Mouse (Mus musculus): Measurements from ENCODE around the gene Crip3. TPM values are rescaled to one million over a fixed set of nuclear protein-coding genes. Genes with fewer than 3 reads are reported as not detected.

Crip3 gene
- polyA plus RNA-seq, 1 experiment from 2014 or later, result not detected

- DNase-seq, result no peak
- WGBS (ENCODE audit: insufficient replicate concordance), result 28% methylated on average over 23 of the region's 23 CpGs
Measured at GRCm38 (mm10) chr17:46436672-46437366, 8.1 kb downstream of the Crip3 start.

GRCm38 (mm10) chr17:46438298-46438873, 9.7 kb downstream of the Crip3 start, which contains the start of gene Slc22a7:
Slc22a7 (minus strand) TSS chr17:46438457.
- Histone ChIP-seq H3K36me3 (no peaks in the 10 kb centered on the region), H3K4me1 (replicated peaks) (peaks cover 5% of the 10 kb centered on the region), H3K27ac (no peak within 1 kb of the TSS), H3K4me3 (replicated peaks) (no peak within 1 kb of the TSS), H3K27me3 (peaks cover 60% of the 10 kb centered on the region), H3K9ac (no peak within 1 kb of the TSS), H3K4me2 (no peak within 1 kb of the TSS), H3K9me3 (replicated peaks) (no peaks in the 10 kb centered on the region)
- 0 out of 2 replicates have a peak, but pooled peaks have one; percentile 30 for ATAC-seq (ENCODE audit: low read depth)
- 48% methylated on average over 4 of the region's 4 CpGs for WGBS (ENCODE audit: insufficient replicate concordance)
- no peak for DNase-seq

More at GRCm38 (mm10) chr17:46436672-46437366, 8.1 kb downstream of the Crip3 start:
- Histone ChIP-seq H3K9me3 (replicated peaks) (no peaks in the 10 kb centered on the region), H3K27me3 (peaks cover 52% of the 10 kb centered on the region), H3K4me1 (replicated peaks) (peaks cover 5% of the 10 kb centered on the region), H3K27ac (no peak overlapping the region), H3K4me2 (no peak overlapping the region), H3K36me3 (no peaks in the 10 kb centered on the region), H3K9ac (no peak overlapping the region), H3K4me3 (replicated peaks) (no peak overlapping the region)
- no peak for ATAC-seq (ENCODE audit: low read depth)

- H3K36me3 ChIP-seq, result no peaks in the 10 kb centered on the region
- no peak overlapping the region for H3K27ac ChIP-seq
- no peaks in the 10 kb centered on the region for H3K9me3 ChIP-seq (replicated peaks)
- no peak overlapping the region for H3K4me2 ChIP-seq
- DNase-seq (no peak), ATAC-seq (ENCODE audit: low read depth) (no peak)
- WGBS (ENCODE audit: insufficient replicate concordance), result 71% methylated on average over 10 of the region's 10 CpGs
- no peak overlapping the region for H3K9ac ChIP-seq
- H3K4me3 ChIP-seq (replicated peaks), result no peak overlapping the region
- H3K4me1 ChIP-seq (replicated peaks), result no peaks in the 10 kb centered on the region
- peaks cover 60% of the 10 kb centered on the region for H3K27me3 ChIP-seq
Measured at GRCm38 (mm10) chr17:46439176-46439575, 10.4 kb downstream of the Crip3 start.

- WGBS (ENCODE audit: insufficient replicate concordance), result 7% methylated on average over 49 of the region's 50 CpGs
- Histone ChIP-seq H3K9ac (no peak overlapping the region), H3K36me3 (no peaks in the 10 kb centered on the region), H3K9me3 (replicated peaks) (no peaks in the 10 kb centered on the region), H3K27me3 (peaks cover 68% of the 10 kb centered on the region), H3K4me1 (replicated peaks) (no peaks in the 10 kb centered on the region), H3K4me2 (peak overlapping the region; percentile 38), H3K27ac (no peak overlapping the region), H3K4me3 (replicated peaks) (no peak overlapping the region; the same call in 1 of the 2 replicates)
- DNase-seq (no peak), ATAC-seq (ENCODE audit: low read depth) (no peak)
Measured at GRCm38 (mm10) chr17:46444839-46445579, 16.3 kb downstream of the Crip3 start.

GRCm38 (mm10) chr17:46446264-46446663, 17.5 kb downstream of the Crip3 start:
- H3K9ac ChIP-seq, result no peak overlapping the region
- no peak for ATAC-seq (ENCODE audit: low read depth)
- no peak overlapping the region for H3K4me2 ChIP-seq
- no peaks in the 10 kb centered on the region for H3K9me3 ChIP-seq (replicated peaks)
- 74% methylated on average over 16 of the region's 16 CpGs for WGBS (ENCODE audit: insufficient replicate concordance)
- no peaks in the 10 kb centered on the region for H3K4me1 ChIP-seq (replicated peaks)
- no peak overlapping the region for H3K4me3 ChIP-seq (replicated peaks)
- no peaks in the 10 kb centered on the region for H3K36me3 ChIP-seq
- no peak overlapping the region for H3K27ac ChIP-seq
- peaks cover 74% of the 10 kb centered on the region for H3K27me3 ChIP-seq
- DNase-seq, result no peak

- Histone ChIP-seq H3K27ac (no peak overlapping the region), H3K4me2 (no peak overlapping the region), H3K27me3 (peaks cover 72% of the 10 kb centered on the region), H3K9me3 (replicated peaks) (no peaks in the 10 kb centered on the region), H3K36me3 (no peaks in the 10 kb centered on the region), H3K9ac (no peak overlapping the region), H3K4me3 (replicated peaks) (no peak overlapping the region), H3K4me1 (replicated peaks) (peaks cover 20% of the 10 kb centered on the region)
- WGBS (ENCODE audit: insufficient replicate concordance), result 34% methylated on average over 5 of the region's 5 CpGs
- DNase-seq (no peak), ATAC-seq (ENCODE audit: low read depth) (no peak)
Measured at GRCm38 (mm10) chr17:46452683-46453082, 24.0 kb downstream of the Crip3 start.

GRCm38 (mm10) chr17:46453302-46453948, 24.7 kb downstream of the Crip3 start:
- H3K4me1 ChIP-seq (replicated peaks), result peaks cover 24% of the 10 kb centered on the region
- no peak overlapping the region for H3K4me3 ChIP-seq (replicated peaks)
- H3K9ac ChIP-seq, result no peak overlapping the region
- peaks cover 74% of the 10 kb centered on the region for H3K27me3 ChIP-seq
- no peak overlapping the region for H3K27ac ChIP-seq
- 5% methylated on average over 13 of the region's 13 CpGs for WGBS (ENCODE audit: insufficient replicate concordance)
- ATAC-seq (ENCODE audit: low read depth), result no peak
- H3K9me3 ChIP-seq (replicated peaks), result no peaks in the 10 kb centered on the region
- H3K36me3 ChIP-seq, result no peaks in the 10 kb centered on the region
- DNase-seq, result no peak
- H3K4me2 ChIP-seq, result no peak overlapping the region

- DNase-seq, result no peak
- peaks cover 79% of the 10 kb centered on the region for H3K27me3 ChIP-seq
- H3K9me3 ChIP-seq (replicated peaks), result no peaks in the 10 kb centered on the region
- WGBS (ENCODE audit: insufficient replicate concordance), result 2% methylated on average over 26 of the region's 26 CpGs
- ATAC-seq (ENCODE audit: low read depth), result no peak
- H3K27ac ChIP-seq, result no peak overlapping the region
- no peak overlapping the region for H3K9ac ChIP-seq
- H3K4me2 ChIP-seq, result peak overlapping the region; percentile 55
- peaks cover 24% of the 10 kb centered on the region for H3K4me1 ChIP-seq (replicated peaks)
- H3K4me3 ChIP-seq (replicated peaks), result no peak overlapping the region
- H3K36me3 ChIP-seq, result no peaks in the 10 kb centered on the region
Measured at GRCm38 (mm10) chr17:46453970-46454411, 25.3 kb downstream of the Crip3 start.

GRCm38 (mm10) chr17:46454539-46454938, 25.8 kb downstream of the Crip3 start:
- Histone ChIP-seq H3K36me3 (no peaks in the 10 kb centered on the region), H3K4me3 (replicated peaks) (0 out of 2 replicates have a peak overlapping the region, but pooled peaks have one; percentile 31), H3K4me2 (peak overlapping the region; percentile 55), H3K9me3 (replicated peaks) (no peaks in the 10 kb centered on the region), H3K9ac (no peak overlapping the region), H3K4me1 (replicated peaks) (peaks cover 24% of the 10 kb centered on the region), H3K27ac (no peak overlapping the region), H3K27me3 (peaks cover 85% of the 10 kb centered on the region)
- no peak for ATAC-seq (ENCODE audit: low read depth)
- no peak for DNase-seq
- 7% methylated on average over 9 of the region's 9 CpGs for WGBS (ENCODE audit: insufficient replicate concordance)

GRCm38 (mm10) chr17:46455110-46455691, 26.5 kb downstream of the Crip3 start:
- peak overlapping the region; percentile 55 for H3K4me2 ChIP-seq
- H3K9ac ChIP-seq, result no peak overlapping the region
- no peaks in the 10 kb centered on the region for H3K36me3 ChIP-seq
- H3K27me3 ChIP-seq, result peaks cover 91% of the 10 kb centered on the region
- 2% methylated on average over 33 of the region's 33 CpGs for WGBS (ENCODE audit: insufficient replicate concordance)
- peak overlapping the region; percentile 31 for H3K4me3 ChIP-seq (replicated peaks)
- ATAC-seq (ENCODE audit: low read depth) (peak; percentile 16; the same call in 1 of the 2 replicates), DNase-seq (no peak)
- no peak overlapping the region for H3K27ac ChIP-seq
- peaks cover 24% of the 10 kb centered on the region for H3K4me1 ChIP-seq (replicated peaks)
- H3K9me3 ChIP-seq (replicated peaks), result no peaks in the 10 kb centered on the region
